Mouse (Mus musculus) kidney, embryonic 15.5 days (tissue): ENCODE measurements around the gene A530016L24Rik. TPM values are rescaled to one million over a fixed set of nuclear protein-coding genes. Genes with fewer than 3 reads are reported as not detected.

ENCODE experiments used
- ATAC-seq: fragments of 200-750 bp; cut with Nextera tagmentation; replicated peaks from 2 replicates; pipeline ENCODE4 v1.8.0; 2017; ENCODE audit warnings: moderate TSS enrichment; ENCODE audit not compliant: low FRiP score
- H3K27ac ChIP-seq: fragments of 300-500 bp; sonication (generic); 2 replicates; pipeline ENCODE4 v1.5.1; 2015; ENCODE audit warnings: mild to moderate bottlenecking, inconsistent platforms
- H3K27me3 ChIP-seq: fragments of 300-500 bp; sonication (generic); 2 replicates; pipeline ENCODE4 v1.6.1; 2015; ENCODE audit warnings: inconsistent platforms
- H3K36me3 ChIP-seq: fragments of 300-500 bp; sonication (generic); 2 replicates; pipeline ENCODE4 v1.6.1; 2015; ENCODE audit warnings: inconsistent platforms
- H3K4me1 ChIP-seq: fragments of 300-500 bp; sonication (generic); 2 replicates; pipeline ENCODE4 v1.6.1; 2015; ENCODE audit warnings: inconsistent platforms
- H3K4me2 ChIP-seq: fragments of 300-500 bp; sonication (generic); 2 replicates; pipeline ENCODE4 v1.6.1; 2015; ENCODE audit warnings: moderate library complexity, mild to moderate bottlenecking, inconsistent platforms
- H3K4me3 ChIP-seq: fragments of 300-500 bp; sonication (generic); replicated peaks from 2 replicates; pipeline ENCODE4 v1.5.1; 2015; ENCODE audit warnings: mild to moderate bottlenecking, inconsistent platforms
- H3K9ac ChIP-seq: fragments of 300-500 bp; sonication (generic); 2 replicates; pipeline ENCODE4 v1.6.1; 2015; ENCODE audit warnings: mild to moderate bottlenecking, inconsistent platforms
- H3K9me3 ChIP-seq: fragments of 300-500 bp; sonication (generic); replicated peaks from 2 replicates; pipeline ENCODE4 v1.6.1; 2016; ENCODE audit warnings: inconsistent platforms
- WGBS: fragments of 180-500 bp; shearing (Covaris S2); methylation state at CpG from one replicate; pipeline ENCODE4 v1.1.7; 2015; ENCODE audit warnings: mixed read lengths; 5-methylcytosine and 5-hydroxymethylcytosine counted together
- polyA plus RNA-seq: library from polyadenylated mRNA; unstranded; fragments of >200 nt; fragmentation: Nextera tagmentation; extraction: Ambion mirVana; gene quantifications from 2 replicates; pipeline ENCODE4 v1.2.1, GENCODE M21; 2015

The A530016L24Rik gene
- polyA plus RNA-seq, 1 experiment from 2014 or later, result 0.22 TPM

- 92% methylated on average over 12 of the region's 12 CpGs for WGBS
- Histone ChIP-seq H3K9ac (no peak overlapping the region), H3K27me3 (peaks cover 6% of the 10 kb centered on the region; the same call in 1 of the 2 replicates), H3K4me2 (no peak overlapping the region), H3K4me1 (peaks cover 26% of the 10 kb centered on the region), H3K27ac (no peak overlapping the region), H3K9me3 (no peaks in the 10 kb centered on the region), H3K36me3 (no peaks in the 10 kb centered on the region), H3K4me3 (no peak overlapping the region)
- ATAC-seq, result no peak
Observed at GRCm38 (mm10) chr12:112540321-112540720, 51.1 kb downstream of the A530016L24Rik start.

DNA sequence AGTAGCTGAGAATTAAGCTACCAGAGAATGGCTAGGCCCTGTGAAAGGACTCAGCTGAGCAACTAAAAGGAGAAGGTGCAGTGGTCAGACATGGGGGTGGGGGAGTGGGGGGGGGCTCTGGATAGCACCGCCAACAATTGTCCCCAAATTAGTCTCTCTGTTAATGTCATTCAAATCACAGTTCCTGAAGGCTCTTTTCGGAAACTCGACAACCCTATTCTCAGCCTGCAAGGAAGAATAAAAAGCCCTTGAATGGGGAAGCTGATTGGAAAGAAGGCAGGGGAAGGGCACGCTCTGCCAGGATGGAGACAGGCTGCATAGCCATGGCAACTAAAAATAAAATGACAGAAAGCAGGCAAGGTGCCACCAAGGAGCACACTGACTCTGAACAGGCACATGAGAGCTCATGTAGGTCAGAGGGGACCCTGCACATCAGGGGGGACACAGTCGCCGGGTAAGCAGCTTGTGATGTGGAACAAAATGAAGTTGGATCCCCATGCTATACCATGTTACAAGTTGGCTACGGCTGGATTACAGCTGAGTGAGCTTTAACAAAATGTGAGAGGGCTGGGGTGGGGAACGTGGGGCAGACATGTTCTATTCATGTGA lies 52.3 kb downstream of the A530016L24Rik start:
- ATAC-seq, result no peak
- peak overlapping the region; percentile 87 for H3K27ac ChIP-seq

DNA sequence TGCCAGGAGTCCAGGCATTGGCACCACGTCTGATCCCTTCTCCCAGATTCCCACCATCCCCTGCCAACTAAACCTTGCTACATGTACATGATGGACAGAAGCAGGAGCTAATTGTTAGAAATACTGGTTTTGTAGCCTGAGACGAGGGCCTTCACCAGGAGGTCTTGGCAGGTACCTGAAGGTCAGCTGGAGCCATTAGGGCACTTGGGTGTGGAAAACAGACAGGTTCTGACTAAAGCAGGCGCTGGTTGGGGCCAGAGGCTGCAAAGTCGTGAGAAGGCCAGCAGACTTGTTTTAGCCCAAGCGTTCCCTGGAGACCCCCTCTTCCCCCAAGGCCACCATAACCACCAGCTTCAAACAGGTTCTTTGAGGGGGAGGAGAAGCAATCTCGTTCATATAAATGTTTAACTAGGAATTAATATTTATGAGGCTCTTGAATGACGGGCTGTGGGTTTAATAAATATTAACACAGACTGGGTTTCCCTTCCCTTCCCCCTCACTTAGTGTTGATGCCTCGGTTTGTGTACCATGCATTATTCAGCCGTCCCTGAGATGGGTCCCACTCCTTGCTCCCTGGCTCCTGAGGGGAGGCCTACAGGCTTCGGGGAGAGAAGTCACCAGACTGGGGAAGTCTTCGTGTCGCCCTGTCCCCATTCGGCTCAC lies 53.1 kb downstream of the A530016L24Rik start:
- no peak overlapping the region for H3K9ac ChIP-seq
- peaks cover 6% of the 10 kb centered on the region; the same call in 1 of the 2 replicates for H3K27me3 ChIP-seq
- no peaks in the 10 kb centered on the region for H3K36me3 ChIP-seq
- H3K4me3 ChIP-seq, result no peak overlapping the region
- H3K4me2 ChIP-seq, result peak overlapping the region; percentile 45
- ATAC-seq, result peak; percentile 30; the same call in 1 of the 2 replicates
- H3K4me1 ChIP-seq, result peaks cover 29% of the 10 kb centered on the region
- no peaks in the 10 kb centered on the region for H3K9me3 ChIP-seq
- peak overlapping the region; percentile 87 for H3K27ac ChIP-seq
- 54% methylated on average over 13 of the region's 13 CpGs for WGBS

More for the DNA sequence above, 52.3 kb downstream of the A530016L24Rik start:
- Histone ChIP-seq H3K9ac (no peak overlapping the region), H3K27me3 (peaks cover 6% of the 10 kb centered on the region; the same call in 1 of the 2 replicates), H3K4me1 (peaks cover 29% of the 10 kb centered on the region), H3K4me2 (no peak overlapping the region), H3K9me3 (no peaks in the 10 kb centered on the region), H3K4me3 (no peak overlapping the region), H3K36me3 (no peaks in the 10 kb centered on the region)
- WGBS, result 71% methylated on average over 8 of the region's 8 CpGs

GRCm38 (mm10) chr12:112542920-112543300 lies 53.7 kb downstream of the A530016L24Rik start:
- no peaks in the 10 kb centered on the region for H3K36me3 ChIP-seq
- H3K4me1 ChIP-seq, result peaks cover 29% of the 10 kb centered on the region
- H3K27me3 ChIP-seq, result peaks cover 6% of the 10 kb centered on the region; the same call in 1 of the 2 replicates
- peak overlapping the region; percentile 87 for H3K27ac ChIP-seq
- H3K4me3 ChIP-seq, result no peak overlapping the region
- WGBS, result 4% methylated on average over 11 of the region's 11 CpGs
- peak; percentile 70 for ATAC-seq
- no peaks in the 10 kb centered on the region for H3K9me3 ChIP-seq
- peak overlapping the region; percentile 45 for H3K4me2 ChIP-seq
- no peak overlapping the region for H3K9ac ChIP-seq

DNA sequence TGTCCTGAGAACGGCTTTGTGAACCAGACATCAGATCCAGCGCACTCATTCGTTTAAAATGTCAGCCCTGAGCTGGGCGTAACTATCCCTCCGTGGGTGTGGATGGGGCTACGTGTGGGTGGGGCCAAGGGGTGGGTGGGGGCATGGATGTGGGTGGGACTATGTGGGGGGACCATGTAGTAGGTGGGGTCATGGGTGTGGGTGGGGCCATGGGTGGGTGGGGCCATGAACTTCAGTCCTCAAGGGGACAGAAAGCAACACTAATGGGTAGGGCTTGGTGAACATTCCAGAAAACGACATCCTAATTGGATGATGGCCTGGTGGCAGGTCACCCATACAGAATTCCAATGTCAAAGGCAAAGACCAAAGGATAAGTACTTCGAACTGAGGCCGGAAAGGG lies 54.7 kb downstream of the A530016L24Rik start:
- Histone ChIP-seq H3K9ac (no peak overlapping the region), H3K9me3 (no peaks in the 10 kb centered on the region), H3K36me3 (no peaks in the 10 kb centered on the region), H3K4me1 (peaks cover 29% of the 10 kb centered on the region), H3K4me2 (no peak overlapping the region), H3K4me3 (no peak overlapping the region), H3K27ac (no peak overlapping the region), H3K27me3 (peaks cover 5% of the 10 kb centered on the region; the same call in 1 of the 2 replicates)
- WGBS, result 67% methylated on average over 9 of the region's 9 CpGs
- no peak for ATAC-seq

GRCm38 (mm10) chr12:112544946-112545701 lies 55.9 kb downstream of the A530016L24Rik start:
- ATAC-seq, result no peak
- no peaks in the 10 kb centered on the region for H3K27me3 ChIP-seq
- H3K27ac ChIP-seq, result no peak overlapping the region
- 0 out of 2 replicates have a peak overlapping the region, but pooled peaks have one; percentile 7 for H3K9ac ChIP-seq
- no peak overlapping the region for H3K4me2 ChIP-seq
- WGBS, result 49% methylated on average over 12 of the region's 12 CpGs
- no peak overlapping the region for H3K4me3 ChIP-seq
- peaks cover 29% of the 10 kb centered on the region for H3K4me1 ChIP-seq
- no peaks in the 10 kb centered on the region for H3K36me3 ChIP-seq
- H3K9me3 ChIP-seq, result no peaks in the 10 kb centered on the region

DNA sequence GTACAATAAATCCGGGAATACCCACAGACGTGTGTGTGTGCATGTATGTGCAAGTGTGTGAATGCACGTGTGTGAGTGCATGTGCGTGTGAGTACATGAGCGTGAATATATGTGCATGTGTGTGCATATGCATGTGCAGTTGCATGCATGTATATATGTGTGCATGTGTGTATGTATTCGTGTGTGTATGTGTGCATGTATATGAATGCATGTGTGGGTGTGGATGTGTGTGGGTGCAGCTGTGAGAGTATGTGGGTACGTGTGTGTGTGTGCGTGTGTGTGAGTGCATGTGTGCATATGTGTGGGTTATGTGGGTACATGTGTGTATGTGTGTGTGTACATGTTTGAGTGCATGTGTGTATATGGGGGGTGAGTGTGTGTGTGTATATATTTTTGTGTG lies 56.9 kb downstream of the A530016L24Rik start:
- no peaks in the 10 kb centered on the region for H3K9me3 ChIP-seq
- 94% methylated on average over 8 of the region's 8 CpGs for WGBS
- no peak overlapping the region for H3K27ac ChIP-seq

GRCm38 (mm10) chr12:112549287-112549686 lies 60.0 kb downstream of the A530016L24Rik start:
- H3K4me1 ChIP-seq, result peaks cover 12% of the 10 kb centered on the region; the same call in 1 of the 2 replicates
- H3K27me3 ChIP-seq, result peaks cover 5% of the 10 kb centered on the region
- H3K4me3 ChIP-seq, result no peak overlapping the region
- H3K9ac ChIP-seq, result no peak overlapping the region
- H3K9me3 ChIP-seq, result no peaks in the 10 kb centered on the region
- no peak overlapping the region for H3K27ac ChIP-seq
- WGBS, result 87% methylated on average over 1 of the region's 1 CpGs
- no peak for ATAC-seq
- H3K36me3 ChIP-seq, result no peaks in the 10 kb centered on the region
- no peak overlapping the region for H3K4me2 ChIP-seq

More for the DNA sequence above, 56.9 kb downstream of the A530016L24Rik start:
- peaks cover 29% of the 10 kb centered on the region for H3K4me1 ChIP-seq
- H3K4me3 ChIP-seq, result no peak overlapping the region
- no peak overlapping the region for H3K4me2 ChIP-seq
- ATAC-seq, result no peak
- H3K36me3 ChIP-seq, result no peaks in the 10 kb centered on the region
- no peak overlapping the region for H3K9ac ChIP-seq
- H3K27me3 ChIP-seq, result no peaks in the 10 kb centered on the region

Other genes starting within 250 kb of the A530016L24Rik start
- gene Tmem179, start 27.3 kb downstream of the A530016L24Rik start, polyA plus RNA-seq, result 0.66 and 0.92 TPM in 2 replicates
- gene Inf2, start 99.3 kb downstream of the A530016L24Rik start, polyA plus RNA-seq, result 3.8 and 4.8 TPM in 2 replicates
- 11.6 and 12.4 TPM in 2 replicates for gene Adssl1, start 130.6 kb downstream of the A530016L24Rik start, polyA plus RNA-seq
- gene Siva1, start 155.2 kb downstream of the A530016L24Rik start, polyA plus RNA-seq, result 255 and 266 TPM in 2 replicates
- 53.7 and 56.7 TPM in 2 replicates for gene Akt1, start 185.4 kb downstream of the A530016L24Rik start, polyA plus RNA-seq
- 4.0 and 4.6 TPM in 2 replicates for gene Zbtb42, start 189.4 kb downstream of the A530016L24Rik start, polyA plus RNA-seq
- gene Cep170b, start 231.0 kb downstream of the A530016L24Rik start, polyA plus RNA-seq, result 15.8 and 16.6 TPM in 2 replicates